Mouse (Mus musculus) ES-Bruce4 (cell line): Measurements from ENCODE around the gene Irx3. TPM values are rescaled to one million over a fixed set of nuclear protein-coding genes. Genes with fewer than 3 reads are reported as not detected.

Source experiments
- H3K27ac ChIP-seq: 2 replicates; pipeline ENCODE4 v1.5.1; 2012; ENCODE audit warnings: low read length, inconsistent platforms; ENCODE audit not compliant: insufficient read depth
- H3K27me3 ChIP-seq: 2 replicates; pipeline ENCODE4 v1.6.1; 2012; ENCODE audit warnings: mild to moderate bottlenecking, low read length, inconsistent platforms; ENCODE audit not compliant: control insufficient read depth, poor library complexity, insufficient read depth, severe bottlenecking
- H3K36me3 ChIP-seq: 2 replicates; pipeline ENCODE4 v1.6.1; 2012; ENCODE audit warnings: inconsistent platforms, mild to moderate bottlenecking, low read length, moderate library complexity; ENCODE audit not compliant: control insufficient read depth, poor library complexity, insufficient read depth, severe bottlenecking
- H3K4me1 ChIP-seq: one replicate; pipeline ENCODE4 v1.8.1; 2011; ENCODE audit warnings: low read length; ENCODE audit not compliant: control insufficient read depth, insufficient read depth
- H3K4me3 ChIP-seq: 2 replicates; pipeline ENCODE4 v1.5.1; 2011; ENCODE audit warnings: low read depth, mild to moderate bottlenecking, low read length
- H3K9ac ChIP-seq: 2 replicates; pipeline ENCODE4 v1.6.1; 2012; ENCODE audit warnings: low read depth, mild to moderate bottlenecking, inconsistent platforms; ENCODE audit not compliant: poor library complexity, severe bottlenecking
- H3K9me3 ChIP-seq: replicated peaks from 2 replicates; pipeline ENCODE4 v1.6.1; 2012; ENCODE audit warnings: mild to moderate bottlenecking, low read length, inconsistent platforms; ENCODE audit not compliant: control insufficient read depth, poor library complexity, insufficient read depth, severe bottlenecking
- CTCF ChIP-seq: IDR thresholded peaks from one replicate; pipeline ENCODE4 v1.8.1; 2011; ENCODE audit warnings: low read depth, low read length
- EP300 ChIP-seq: IDR thresholded peaks from 2 replicates; pipeline ENCODE4 v1.6.1; 2011; ENCODE audit warnings: low read depth, low read length; ENCODE audit not compliant: insufficient read depth
- POLR2A ChIP-seq: IDR thresholded peaks from one replicate; pipeline ENCODE4 v1.8.1; 2011; ENCODE audit warnings: low read length; ENCODE audit not compliant: insufficient read depth
- polyA plus RNA-seq: library from polyadenylated mRNA; stranded (reverse); fragments of >200 nt; gene quantifications from 2 replicates; pipeline ENCODE4 v1.2.4, GENCODE M21; 2011; ENCODE audit warnings: low read depth; ENCODE audit not compliant: missing spikeins, insufficient read depth, insufficient read length

Gene Irx3
- polyA plus RNA-seq, 1 experiment: 1.0 TPM

GRCm38 (mm10) chr8:91804403-91805253, 2.8 kb upstream of the Irx3 start:
- peak overlapping the region; percentile 32; the same call in 1 of the 2 replicates for H3K9ac ChIP-seq

GRCm38 (mm10) chr8:91803515-91804402, 1.9 kb upstream of the Irx3 start:
- TF ChIP-seq CTCF (no peak), EP300 (no peak), POLR2A (no peak)
- H3K9ac ChIP-seq: peak overlapping the region; percentile 32; the same call in 1 of the 2 replicates
- no peaks in the 10 kb centered on the region for H3K4me1 ChIP-seq
- H3K36me3 ChIP-seq: no peaks in the 10 kb centered on the region
- peak overlapping the region; percentile 34 for H3K4me3 ChIP-seq
- no peaks in the 10 kb centered on the region for H3K9me3 ChIP-seq
- H3K27me3 ChIP-seq: peaks cover 68% of the 10 kb centered on the region
- no peak overlapping the region for H3K27ac ChIP-seq

More at GRCm38 (mm10) chr8:91804403-91805253, 2.8 kb upstream of the Irx3 start:
- peak overlapping the region; percentile 34 for H3K4me3 ChIP-seq
- TF ChIP-seq EP300 (0 out of 2 replicates have a peak, but pooled peaks have one; percentile 9), POLR2A (no peak), CTCF (no peak)
- no peaks in the 10 kb centered on the region for H3K4me1 ChIP-seq
- no peaks in the 10 kb centered on the region for H3K36me3 ChIP-seq
- peaks cover 60% of the 10 kb centered on the region for H3K27me3 ChIP-seq
- H3K27ac ChIP-seq: no peak overlapping the region
- H3K9me3 ChIP-seq: no peaks in the 10 kb centered on the region

DNA sequence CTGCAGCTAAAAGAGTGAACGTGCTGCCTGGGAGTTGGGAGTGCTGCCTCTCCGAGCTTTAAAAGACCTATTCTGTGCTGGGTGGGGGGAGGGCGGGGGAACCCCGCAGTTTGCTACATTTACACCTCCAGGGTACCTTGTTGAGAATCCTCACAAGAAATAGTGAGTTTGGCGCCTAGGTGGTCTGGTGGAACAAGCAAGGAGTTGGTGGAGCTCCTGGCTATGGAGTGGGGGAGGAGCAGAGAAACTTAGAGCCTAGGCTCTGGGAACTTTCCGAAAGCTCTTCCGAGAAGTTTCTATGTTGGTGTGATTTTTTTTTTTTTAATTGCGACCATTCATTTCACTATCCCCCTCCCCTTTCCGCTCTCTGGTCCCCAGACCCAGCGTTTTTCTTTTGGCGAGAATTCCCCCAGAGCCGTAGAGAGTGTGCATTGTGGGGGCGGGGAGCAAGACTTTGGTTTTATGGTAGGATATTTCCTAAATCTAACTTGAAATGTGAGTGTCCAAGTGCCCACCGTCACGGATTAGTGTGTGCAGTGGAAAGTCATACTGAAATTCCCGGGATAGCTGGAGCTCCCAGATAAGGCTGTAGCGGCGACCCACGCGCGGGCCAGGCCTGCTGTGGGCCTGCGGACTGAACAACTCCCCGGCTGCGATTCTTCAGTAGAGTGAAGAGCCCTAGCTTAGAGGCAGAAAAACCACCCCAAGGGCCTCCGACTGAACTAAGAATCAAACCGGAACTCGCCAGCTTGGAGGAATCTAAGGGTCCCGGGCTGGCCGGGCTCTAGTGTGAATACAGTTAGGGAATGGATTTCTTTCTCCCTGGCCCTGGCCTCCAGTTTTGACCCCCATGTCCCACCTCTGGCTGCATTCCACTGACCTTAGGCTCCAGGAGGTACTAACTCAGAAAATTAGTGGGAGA, 795 bp upstream of the Irx3 start:
- Histone ChIP-seq H3K9me3 (no peaks in the 10 kb centered on the region), H3K4me3 (peak overlapping the region; percentile 81), H3K27ac (no peak overlapping the region), H3K36me3 (no peaks in the 10 kb centered on the region), H3K9ac (peak overlapping the region; percentile 73), H3K27me3 (peaks cover 65% of the 10 kb centered on the region), H3K4me1 (no peaks in the 10 kb centered on the region)
- TF ChIP-seq EP300 (no peak), POLR2A (no peak), CTCF (no peak)

- Histone ChIP-seq H3K36me3 (no peaks in the 10 kb centered on the region), H3K4me1 (no peaks in the 10 kb centered on the region), H3K27ac (no peak overlapping the region), H3K9me3 (no peaks in the 10 kb centered on the region), H3K27me3 (peaks cover 57% of the 10 kb centered on the region), H3K9ac (peak overlapping the region; percentile 73), H3K4me3 (peak overlapping the region; percentile 81)
- 0 out of 2 replicates have a peak, but pooled peaks have one; percentile 4 for TF ChIP-seq EP300
- TF ChIP-seq CTCF: no peak
Measured at GRCm38 (mm10) chr8:91801241-91801811, 541 bp downstream of the Irx3 start.

GRCm38 (mm10) chr8:91800523-91801240, 1.2 kb downstream of the Irx3 start:
- Histone ChIP-seq H3K27me3 (peaks cover 54% of the 10 kb centered on the region), H3K27ac (no peak overlapping the region), H3K4me1 (no peaks in the 10 kb centered on the region), H3K9ac (peak overlapping the region; percentile 73), H3K9me3 (no peaks in the 10 kb centered on the region), H3K36me3 (no peaks in the 10 kb centered on the region), H3K4me3 (peak overlapping the region; percentile 81)
- TF ChIP-seq CTCF (no peak), POLR2A (no peak), EP300 (no peak)
